Mouse (Mus musculus) spleen, adult 2 months (tissue): ENCODE data around the gene Ipo4. TPM values are rescaled to one million over a fixed set of nuclear protein-coding genes. Genes with fewer than 3 reads are reported as not detected.

Experiments
- DNase-seq, 2 experiments: peaks; one replicate each; pipeline versions ENCODE4 v3.0.0 to v3.0.0-alpha.2; 2012 to 2021; ENCODE audit warnings: low spot score in 2 of 2, low read depth in 1 of 2
- H3K27ac ChIP-seq: fragments of 200-500 bp; 2 replicates; pipeline ENCODE4 v1.5.1; 2012; ENCODE audit warnings: low read length, inconsistent platforms; ENCODE audit not compliant: insufficient read depth
- H3K27me3 ChIP-seq: fragments of 200-500 bp; 2 replicates; pipeline ENCODE4 v1.6.1; 2012; ENCODE audit warnings: mild to moderate bottlenecking, moderate library complexity, low read length, inconsistent platforms; ENCODE audit not compliant: control insufficient read depth, insufficient read depth
- H3K36me3 ChIP-seq: fragments of 200-500 bp; 2 replicates; pipeline ENCODE4 v1.6.1; 2012; ENCODE audit warnings: mild to moderate bottlenecking, low read length, inconsistent platforms; ENCODE audit not compliant: control insufficient read depth, insufficient read depth
- H3K4me1 ChIP-seq: fragments of 200-500 bp; 2 replicates; pipeline ENCODE4 v1.6.1; 2011; ENCODE audit warnings: inconsistent platforms; ENCODE audit not compliant: control insufficient read depth, insufficient read depth, insufficient read length
- H3K4me3 ChIP-seq: fragments of 200-500 bp; 2 replicates; pipeline ENCODE4 v1.5.1; 2011; ENCODE audit warnings: mild to moderate bottlenecking, inconsistent platforms; ENCODE audit not compliant: insufficient read depth, insufficient read length; ENCODE audit errors: extremely low read depth
- CTCF ChIP-seq: fragments of 200-500 bp; IDR thresholded peaks from 2 replicates; pipeline ENCODE4 v1.5.1; 2011; ENCODE audit warnings: mild to moderate bottlenecking, inconsistent platforms; ENCODE audit not compliant: insufficient read depth, insufficient read length, insufficient replicate concordance; ENCODE audit errors: extremely low read depth
- POLR2A ChIP-seq: fragments of 200-500 bp; IDR thresholded peaks from 2 replicates; pipeline ENCODE4 v1.6.1; 2011; ENCODE audit warnings: low read depth, low read length, inconsistent platforms
- WGBS: fragments of 180-500 bp; shearing (Covaris S2); methylation state at CpG from one replicate; pipeline ENCODE4 v1.1.7; 2018; 5-methylcytosine and 5-hydroxymethylcytosine counted together
- polyA plus RNA-seq: library from polyadenylated mRNA; depleted of rRNA; stranded (reverse); fragments of >200 nt; gene quantifications from 2 replicates; pipeline ENCODE4 v1.2.3, GENCODE M21; 2012

Gene Ipo4
- polyA plus RNA-seq, 1 experiment = 56.7 TPM

GRCm38 (mm10) chr14:55634874-55635522 is 759 bp downstream of the Ipo4 start:
- TF ChIP-seq POLR2A = no peak
- TF ChIP-seq CTCF = no peak
- peaks cover 13% of the 10 kb centered on the region for H3K36me3 ChIP-seq
- peak overlapping the region; percentile 67 for H3K4me3 ChIP-seq
- H3K4me1 ChIP-seq = peaks cover 6% of the 10 kb centered on the region
- no peaks in the 10 kb centered on the region for H3K27me3 ChIP-seq
- 6% methylated on average over 23 of the region's 23 CpGs for WGBS
- H3K27ac ChIP-seq = peak overlapping the region; percentile 30; the same call in 1 of the 2 replicates
- DNase-seq = no peak

DNA sequence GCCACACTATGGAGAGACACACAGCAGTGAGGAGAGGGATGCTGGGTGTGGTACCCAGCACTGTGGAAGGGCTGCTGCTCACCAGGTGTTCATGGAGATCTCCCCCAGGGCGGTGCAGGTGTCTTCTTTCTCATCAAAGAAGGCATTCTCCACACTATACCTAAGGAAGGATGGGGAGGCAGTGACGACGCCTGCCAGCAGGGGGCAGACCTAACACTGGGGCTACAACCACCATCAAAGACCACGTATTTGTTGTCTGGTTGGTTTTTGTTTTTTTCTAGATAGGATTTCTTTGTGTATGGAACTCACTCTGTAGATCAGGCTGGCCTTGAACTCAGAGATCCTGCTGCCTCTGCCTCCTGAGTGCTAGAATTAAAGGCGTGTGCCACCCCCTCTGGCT is 6.4 kb downstream of the Ipo4 start:
- 33% methylated on average over 5 of the region's 5 CpGs for WGBS
- Histone ChIP-seq H3K27me3 (no peaks in the 10 kb centered on the region), H3K4me1 (no peaks in the 10 kb centered on the region), H3K27ac (no peak overlapping the region), H3K4me3 (no peak overlapping the region), H3K36me3 (peaks cover 26% of the 10 kb centered on the region)
- peak in 1 of 2 experiments; percentile 68 for DNase-seq
- TF ChIP-seq CTCF (peak; percentile 90; the same call in 1 of the 2 replicates), POLR2A (no peak)

DNA sequence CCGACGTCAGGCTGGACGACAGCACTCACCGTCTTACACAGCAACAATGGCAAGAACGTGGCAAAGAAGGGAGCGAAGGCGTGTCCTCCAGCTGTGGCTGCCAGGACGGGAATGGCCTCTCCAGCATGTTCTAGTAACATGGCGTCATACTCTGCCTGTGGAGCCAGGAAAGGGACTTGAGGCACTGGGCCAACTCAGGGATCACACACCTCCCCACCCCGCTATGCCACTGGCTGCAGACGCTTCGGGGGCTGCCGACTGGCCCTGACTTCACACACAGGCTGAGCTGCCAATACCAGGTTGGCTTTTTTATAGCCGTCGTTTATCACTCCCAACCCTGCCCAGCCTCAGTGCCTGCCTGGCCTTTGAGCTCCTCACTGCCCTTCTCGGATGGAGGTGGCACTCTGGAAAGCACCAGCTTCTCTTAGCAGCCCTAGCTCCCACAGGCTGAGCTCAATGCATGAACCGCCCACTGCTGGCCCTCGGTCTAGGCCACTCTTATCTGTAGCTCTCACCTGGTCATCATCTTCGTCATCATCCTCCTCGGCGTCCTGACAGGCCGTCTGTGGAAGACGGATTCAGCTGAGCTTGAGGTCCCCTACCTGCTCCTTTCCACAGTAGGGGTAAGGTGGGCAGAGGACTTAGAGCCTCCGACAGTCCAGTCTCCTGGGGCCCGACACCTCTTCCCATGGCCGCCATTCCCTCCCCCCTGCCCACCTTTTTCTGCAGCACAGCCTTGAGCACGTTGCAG is 7.5 kb downstream of the Ipo4 start:
- Histone ChIP-seq H3K27ac (no peak overlapping the region), H3K36me3 (peaks cover 26% of the 10 kb centered on the region), H3K27me3 (no peaks in the 10 kb centered on the region), H3K4me1 (no peaks in the 10 kb centered on the region), H3K4me3 (no peak overlapping the region)
- no peak for DNase-seq
- WGBS = 91% methylated on average over 27 of the region's 27 CpGs
- TF ChIP-seq POLR2A (no peak), CTCF (no peak)

- Histone ChIP-seq H3K27ac (no peak overlapping the region), H3K27me3 (no peaks in the 10 kb centered on the region), H3K4me3 (no peak overlapping the region), H3K36me3 (no peaks in the 10 kb centered on the region), H3K4me1 (no peaks in the 10 kb centered on the region)
- no peak for DNase-seq
- WGBS = 21% methylated on average over 22 of the region's 22 CpGs
- TF ChIP-seq POLR2A (no peak), CTCF (no peak)
Observed at GRCm38 (mm10) chr14:55618486-55619195, 17.1 kb downstream of the Ipo4 start.

DNA sequence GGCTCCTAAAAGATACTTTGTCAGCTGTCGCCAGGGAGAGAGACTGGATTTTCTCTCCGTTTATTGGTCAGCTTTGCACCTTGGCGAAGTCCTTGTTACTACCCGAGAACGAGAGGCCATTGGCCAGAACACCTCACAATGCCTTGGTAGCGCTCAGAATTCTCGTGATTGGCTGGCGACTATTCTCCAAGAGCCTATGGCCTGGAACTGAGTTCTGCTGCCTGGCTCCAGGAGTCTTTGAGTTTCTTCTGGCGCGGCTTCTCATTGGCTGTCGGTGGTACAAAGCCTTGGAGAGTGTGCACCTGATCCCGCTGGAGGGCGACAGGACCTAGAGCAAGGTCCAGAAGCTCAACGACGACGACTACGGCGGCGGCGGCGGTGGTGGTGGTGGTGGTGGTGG is 17.9 kb downstream of the Ipo4 start, which contains the start of gene Rec8:
Gene Rec8 (plus strand): TSS at position 216 of the 400 bp plus-strand sequence.
- H3K4me3 ChIP-seq = no peak within 1 kb of the TSS
- no peaks in the 10 kb centered on the region for H3K27me3 ChIP-seq
- no peaks in the 10 kb centered on the region for H3K36me3 ChIP-seq
- no peaks in the 10 kb centered on the region for H3K4me1 ChIP-seq
- WGBS = 35% methylated on average over 14 of the region's 21 CpGs
- no peak within 1 kb of the TSS for H3K27ac ChIP-seq
- TF ChIP-seq CTCF = no peak
- TF ChIP-seq POLR2A = no peak
- DNase-seq = no peak

DNA sequence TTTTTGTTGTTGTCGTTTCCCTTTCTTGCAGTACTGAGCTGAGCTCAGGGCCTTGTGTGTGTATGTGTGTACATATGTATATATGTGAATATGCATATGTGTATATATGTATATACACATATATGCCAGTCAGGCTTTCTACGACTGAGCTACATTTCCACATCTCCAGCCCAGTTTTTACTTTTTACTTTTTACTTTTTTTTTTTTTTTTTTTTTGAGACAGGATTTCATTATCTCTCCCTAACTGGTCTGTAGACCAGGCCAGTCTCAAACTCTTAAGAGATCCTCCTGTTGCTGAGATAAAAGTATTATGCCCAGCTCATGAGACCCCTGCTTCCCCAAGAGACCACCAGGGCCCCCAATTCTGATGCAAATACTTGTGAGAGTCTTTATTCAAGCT is 18.9 kb downstream of the Ipo4 start:
- TF ChIP-seq POLR2A (no peak), CTCF (no peak)
- Histone ChIP-seq H3K4me3 (no peak overlapping the region), H3K27ac (no peak overlapping the region), H3K4me1 (no peaks in the 10 kb centered on the region), H3K36me3 (no peaks in the 10 kb centered on the region), H3K27me3 (no peaks in the 10 kb centered on the region)
- DNase-seq = no peak
- 78% methylated on average over 2 of the region's 2 CpGs for WGBS
